Mouse (Mus musculus) forebrain, embryonic 10.5 days (tissue): Measurements from ENCODE around the gene Hist1h4h. TPM values are rescaled to one million over a fixed set of nuclear protein-coding genes. Genes with fewer than 3 reads are reported as not detected.
"Not testable (repeated sequence)": the region's sequence is repeated elsewhere in the genome, so short reads cannot be mapped to it uniquely, and the experiment has no call there.

Experiments used
- DNase-seq: peaks from one replicate; pipeline ENCODE4 v3.0.0-alpha.2; 2017; ENCODE audit warnings: low spot score; ENCODE audit errors: extremely low spot score
- H3K27ac ChIP-seq: fragments of 300-500 bp; sonication (generic); 2 replicates; pipeline ENCODE4 v1.5.1; 2016; ENCODE audit warnings: mild to moderate bottlenecking
- H3K27me3 ChIP-seq: fragments of 300-500 bp; sonication (generic); 2 replicates; pipeline ENCODE4 v1.6.1; 2016; ENCODE audit warnings: mild to moderate bottlenecking; ENCODE audit not compliant: poor library complexity, severe bottlenecking
- H3K36me3 ChIP-seq: fragments of 300-500 bp; sonication (generic); replicated peaks from 2 replicates; pipeline ENCODE4 v1.6.1; 2016; ENCODE audit warnings: mild to moderate bottlenecking, moderate library complexity
- H3K4me1 ChIP-seq: fragments of 300-500 bp; sonication (generic); 2 replicates; pipeline ENCODE4 v1.6.1; 2016
- H3K4me3 ChIP-seq: fragments of 300-500 bp; sonication (generic); 2 replicates; pipeline ENCODE4 v1.5.1; 2016; ENCODE audit warnings: mild to moderate bottlenecking, moderate library complexity
- H3K9me3 ChIP-seq: fragments of 300-500 bp; sonication (generic); 2 replicates; pipeline ENCODE4 v1.6.1; 2016; ENCODE audit warnings: mild to moderate bottlenecking, moderate library complexity
- WGBS: fragments of 180-500 bp; shearing (Covaris S2); methylation state at CpG from one replicate; pipeline ENCODE4 v1.1.7; 2016; 5-methylcytosine and 5-hydroxymethylcytosine counted together
- polyA plus RNA-seq: library from polyadenylated mRNA; unstranded; fragments of >200 nt; fragmentation: Nextera tagmentation; extraction: Ambion mirVana; gene quantifications from 2 replicates; pipeline ENCODE4 v1.2.1, GENCODE M21; 2016

The Hist1h4h gene
- polyA plus RNA-seq, 1 experiment from 2014 or later = 3.8 TPM

DNA sequence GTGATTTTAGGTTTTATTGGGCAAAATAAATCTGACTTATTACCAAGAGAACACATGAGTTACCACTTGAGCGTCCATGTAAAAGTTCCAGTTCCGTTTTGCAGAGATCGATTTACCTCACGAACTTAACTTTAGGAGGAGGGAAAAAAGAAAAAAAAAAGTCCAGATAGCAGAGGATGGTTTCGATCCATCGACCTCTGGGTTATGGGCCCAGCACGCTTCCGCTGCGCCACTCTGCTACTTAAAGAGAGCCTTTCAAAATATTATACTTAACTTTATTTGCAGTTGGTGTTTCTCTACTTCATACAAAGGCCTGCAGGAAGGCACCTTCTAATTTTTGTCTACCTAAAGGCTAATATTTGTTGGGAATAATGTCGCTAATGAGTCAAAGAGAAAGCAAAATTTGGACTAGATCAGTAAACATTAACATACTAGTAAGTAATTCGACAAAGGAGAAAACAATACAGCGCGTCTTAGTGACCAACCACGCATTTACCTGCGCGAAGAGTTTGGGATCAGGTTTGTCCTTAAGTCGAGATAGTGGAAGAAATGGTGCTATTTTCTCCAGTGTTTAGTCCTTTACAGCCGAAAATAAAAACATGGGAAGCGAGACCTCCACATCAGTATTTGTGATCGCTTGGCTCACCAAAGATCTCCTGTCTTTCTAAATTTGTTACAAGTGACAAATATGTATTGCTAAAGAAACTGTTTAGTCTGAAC, 509 bp upstream of the Hist1h4h start:
- Histone ChIP-seq H3K27ac (peak overlapping the region; percentile 92), H3K36me3 (no peaks in the 10 kb centered on the region), H3K27me3 (no peaks in the 10 kb centered on the region), H3K9me3 (no peaks in the 10 kb centered on the region), H3K4me1 (peaks cover 47% of the 10 kb centered on the region), H3K4me3 (peak overlapping the region; percentile 54)
- peak; percentile 49 for DNase-seq
- under 1% methylated on average over 20 of the region's 20 CpGs for WGBS

DNA sequence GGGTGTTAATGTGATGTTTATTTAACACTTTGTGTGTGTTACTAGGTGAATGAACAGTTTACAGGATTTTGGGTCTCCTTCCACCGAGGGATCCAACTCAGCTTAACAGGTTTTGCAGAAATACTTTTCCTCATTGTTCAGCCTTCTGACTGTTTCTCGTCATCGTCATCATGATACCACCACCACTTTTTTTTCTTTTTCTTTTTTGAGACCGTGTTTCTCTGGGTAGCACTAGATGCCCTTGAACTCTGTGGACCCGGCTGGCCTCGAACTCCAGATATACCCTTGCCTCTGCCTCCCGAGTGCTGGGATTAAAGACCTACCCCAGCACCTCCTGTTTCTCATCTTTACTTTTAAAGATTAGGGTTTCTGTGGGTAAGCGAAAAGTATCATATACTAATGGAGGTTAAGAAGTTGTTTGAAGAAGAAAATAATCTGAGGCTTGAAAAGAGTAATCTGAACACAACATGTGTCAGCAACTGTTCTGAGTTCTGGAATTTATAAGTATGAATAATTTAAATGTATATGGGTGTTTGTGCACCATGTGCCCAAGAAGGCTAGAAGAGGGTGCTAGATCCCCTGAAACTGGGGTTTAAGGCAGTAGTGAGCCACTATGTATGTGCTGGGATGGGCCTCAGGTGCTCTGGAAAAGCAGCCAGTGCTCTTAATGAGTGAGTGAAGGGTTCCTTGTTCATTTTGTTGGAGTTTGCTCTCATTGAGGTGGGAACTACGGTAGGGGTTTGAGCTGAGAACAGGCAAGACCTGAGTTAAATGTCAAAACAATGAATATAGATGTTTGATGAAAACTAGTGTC, 1.6 kb downstream of the Hist1h4h start:
- Histone ChIP-seq H3K9me3 (no peaks in the 10 kb centered on the region), H3K36me3 (no peaks in the 10 kb centered on the region), H3K4me1 (peaks cover 48% of the 10 kb centered on the region), H3K27ac (peak overlapping the region; percentile 92), H3K4me3 (peak overlapping the region; percentile 54), H3K27me3 (no peaks in the 10 kb centered on the region)
- no peak for DNase-seq
- 27% methylated on average over 9 of the region's 9 CpGs for WGBS

DNA sequence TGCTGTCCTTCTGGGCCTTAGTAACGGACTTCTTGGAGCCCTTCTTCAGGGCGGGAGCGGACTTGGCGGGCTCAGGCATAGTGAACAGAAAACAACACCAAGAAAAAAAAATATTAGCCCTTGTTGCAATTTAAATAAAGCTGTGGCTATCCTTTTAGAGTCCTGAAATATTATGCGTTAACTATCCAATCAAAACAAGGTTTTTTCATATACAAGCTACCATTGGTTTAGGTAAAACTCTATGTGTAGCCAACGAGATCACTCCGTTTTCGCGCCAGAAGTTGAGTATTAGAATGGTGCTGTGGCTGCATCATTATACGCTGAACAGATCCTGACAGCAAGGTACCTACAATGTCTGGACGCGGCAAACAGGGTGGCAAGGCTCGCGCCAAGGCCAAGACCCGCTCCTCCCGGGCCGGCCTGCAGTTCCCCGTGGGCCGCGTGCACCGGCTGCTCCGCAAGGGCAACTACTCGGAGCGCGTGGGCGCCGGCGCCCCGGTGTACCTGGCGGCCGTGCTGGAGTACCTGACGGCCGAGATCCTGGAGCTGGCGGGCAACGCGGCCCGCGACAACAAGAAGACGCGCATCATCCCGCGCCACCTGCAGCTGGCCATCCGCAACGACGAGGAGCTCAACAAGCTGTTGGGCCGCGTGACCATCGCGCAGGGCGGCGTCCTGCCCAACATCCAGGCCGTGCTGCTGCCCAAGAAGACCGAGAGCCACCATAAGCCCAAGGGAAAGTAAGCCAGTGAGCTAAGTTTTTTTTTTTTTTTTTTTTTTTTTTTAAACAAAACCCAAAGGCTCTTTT, 2.9 kb downstream of the Hist1h4h start, which contains the start of gene Hist1h2af:
TSS of gene Hist1h2af (plus strand) at position 347 of the 808 bp plus-strand sequence.
- H3K36me3 ChIP-seq, H3K9me3 ChIP-seq, H3K27me3 ChIP-seq: not testable (repeated sequence)
- Histone ChIP-seq H3K4me3 (peak within 1 kb of the TSS; percentile 54), H3K27ac (peak within 1 kb of the TSS; percentile 92), H3K4me1 (peaks cover 55% of the 10 kb centered on the region)
- WGBS = under 1% methylated on average over 27 of the region's 53 CpGs
- peak; percentile 84 for DNase-seq

DNA sequence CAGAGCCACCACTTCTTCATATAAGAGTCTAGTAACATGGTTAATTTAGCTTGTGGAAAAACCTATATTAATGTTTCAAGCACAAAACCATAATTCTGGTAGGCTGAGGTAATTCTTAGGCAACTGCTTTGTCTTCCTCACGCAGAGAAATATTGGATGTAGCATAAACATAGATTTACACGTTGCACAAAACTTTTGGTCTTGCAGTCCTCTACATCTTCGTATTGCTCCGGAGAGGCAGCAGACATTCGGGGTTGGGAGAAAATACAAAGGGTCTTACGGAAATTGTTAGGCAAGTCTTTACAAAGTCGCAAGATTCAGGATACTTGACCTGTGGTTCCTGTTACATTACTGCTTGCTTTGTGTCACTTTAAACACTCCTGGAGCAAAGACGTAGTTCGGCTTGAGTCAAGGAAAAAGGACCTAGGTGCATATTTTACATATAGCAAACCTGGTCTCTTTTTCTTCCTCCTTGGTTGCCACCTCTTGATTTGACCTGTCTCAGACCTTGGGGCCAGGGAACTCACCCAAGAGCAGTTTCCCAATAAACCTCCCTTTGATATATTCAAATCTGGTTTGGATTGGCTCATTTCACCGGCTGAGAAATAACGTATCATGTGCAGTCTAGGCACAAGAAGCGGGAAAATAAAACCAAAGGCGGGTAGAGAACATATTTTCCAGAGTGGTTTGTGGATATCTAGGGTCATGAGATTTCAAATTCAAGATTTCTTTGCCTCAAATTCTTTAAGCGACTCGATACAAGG, 3.7 kb downstream of the Hist1h4h start:
- under 1% methylated on average over 15 of the region's 15 CpGs for WGBS
- Histone ChIP-seq H3K27ac (peak overlapping the region; percentile 92), H3K36me3 (no peaks in the 10 kb centered on the region), H3K9me3 (no peaks in the 10 kb centered on the region), H3K4me3 (peak overlapping the region; percentile 54), H3K27me3 (no peaks in the 10 kb centered on the region), H3K4me1 (peaks cover 47% of the 10 kb centered on the region)
- peak; percentile 57 for DNase-seq

DNA sequence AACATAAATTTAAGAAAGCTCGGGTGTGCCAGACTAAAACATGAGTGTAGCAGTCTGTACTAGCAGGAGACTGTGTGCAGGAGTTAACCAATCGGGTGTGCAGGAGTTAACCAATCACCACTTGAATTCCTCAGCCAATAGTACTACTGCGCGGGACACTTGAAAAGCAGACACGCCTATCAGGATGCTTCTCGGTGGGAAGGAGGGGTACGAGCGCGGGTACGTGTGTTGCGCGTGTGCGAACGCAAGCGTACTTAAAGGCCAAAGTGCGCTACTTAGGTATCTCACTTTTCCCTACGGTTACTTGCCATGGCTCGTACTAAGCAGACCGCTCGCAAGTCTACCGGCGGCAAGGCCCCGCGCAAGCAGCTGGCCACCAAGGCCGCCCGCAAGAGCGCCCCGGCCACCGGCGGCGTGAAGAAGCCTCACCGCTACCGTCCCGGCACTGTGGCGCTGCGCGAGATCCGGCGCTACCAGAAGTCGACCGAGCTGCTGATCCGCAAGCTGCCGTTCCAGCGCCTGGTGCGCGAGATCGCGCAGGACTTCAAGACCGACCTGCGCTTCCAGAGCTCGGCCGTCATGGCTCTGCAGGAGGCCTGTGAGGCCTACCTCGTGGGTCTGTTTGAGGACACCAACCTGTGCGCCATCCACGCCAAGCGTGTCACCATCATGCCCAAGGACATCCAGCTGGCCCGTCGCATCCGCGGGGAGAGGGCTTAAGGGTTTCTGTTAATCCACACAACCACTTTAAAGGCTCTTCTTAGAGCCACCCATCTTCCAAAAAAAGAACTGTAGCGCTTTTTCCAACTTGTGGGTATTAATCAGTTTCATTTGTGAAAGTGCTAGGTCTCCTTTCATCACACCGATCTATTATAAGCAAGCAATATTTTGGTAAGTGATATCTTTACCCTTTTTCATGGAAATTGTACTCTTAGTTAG, 4.6 kb downstream of the Hist1h4h start, which contains the start of gene Hist1h3g:
TSS of gene Hist1h3g (plus strand) at position 286 of the 939 bp plus-strand sequence.
- Histone ChIP-seq H3K4me1 (peaks cover 43% of the 10 kb centered on the region), H3K4me3 (peak within 1 kb of the TSS; percentile 54), H3K27ac (peak within 1 kb of the TSS; percentile 92)
- not testable (repeated sequence) for H3K27me3 ChIP-seq, H3K9me3 ChIP-seq, H3K36me3 ChIP-seq
- DNase-seq = peak; percentile 90
- under 1% methylated on average over 46 of the region's 62 CpGs for WGBS

DNA sequence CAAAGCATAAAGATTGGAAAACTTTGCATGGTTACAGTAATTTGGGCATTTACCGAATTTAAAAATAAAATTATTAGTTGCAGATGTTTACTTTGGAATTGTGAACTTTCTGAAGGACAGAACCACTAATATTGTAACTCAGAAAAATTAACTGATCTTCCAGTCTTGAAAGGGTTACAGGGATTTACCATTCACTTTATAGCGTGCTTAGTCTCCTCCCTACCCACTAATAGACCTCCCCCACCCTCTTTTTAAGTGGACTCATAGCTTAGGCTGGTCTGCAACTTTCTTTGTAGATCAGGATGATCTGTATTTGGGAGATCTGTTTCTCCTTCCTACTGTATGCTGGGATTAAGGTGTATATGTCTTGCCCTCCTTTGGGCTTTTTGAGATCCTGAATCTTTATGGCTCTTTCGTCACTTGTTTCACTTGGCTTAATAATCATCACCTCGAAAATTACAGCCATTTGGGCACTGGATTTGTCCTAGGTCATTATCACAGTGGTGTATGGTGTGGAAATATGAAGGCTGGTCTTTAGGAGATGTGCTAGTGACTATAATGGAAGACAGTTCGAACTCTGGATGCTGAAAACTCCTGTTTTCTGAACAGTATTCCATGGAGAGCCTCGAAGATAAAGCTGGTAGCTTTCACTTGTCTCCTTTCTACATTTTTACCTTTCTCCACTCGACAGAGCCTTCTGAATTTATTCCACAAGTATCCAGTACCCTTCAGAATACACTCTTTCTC, 5.4 kb downstream of the Hist1h4h start:
- WGBS = 27% methylated on average over 7 of the region's 7 CpGs
- no peak for DNase-seq

DNA sequence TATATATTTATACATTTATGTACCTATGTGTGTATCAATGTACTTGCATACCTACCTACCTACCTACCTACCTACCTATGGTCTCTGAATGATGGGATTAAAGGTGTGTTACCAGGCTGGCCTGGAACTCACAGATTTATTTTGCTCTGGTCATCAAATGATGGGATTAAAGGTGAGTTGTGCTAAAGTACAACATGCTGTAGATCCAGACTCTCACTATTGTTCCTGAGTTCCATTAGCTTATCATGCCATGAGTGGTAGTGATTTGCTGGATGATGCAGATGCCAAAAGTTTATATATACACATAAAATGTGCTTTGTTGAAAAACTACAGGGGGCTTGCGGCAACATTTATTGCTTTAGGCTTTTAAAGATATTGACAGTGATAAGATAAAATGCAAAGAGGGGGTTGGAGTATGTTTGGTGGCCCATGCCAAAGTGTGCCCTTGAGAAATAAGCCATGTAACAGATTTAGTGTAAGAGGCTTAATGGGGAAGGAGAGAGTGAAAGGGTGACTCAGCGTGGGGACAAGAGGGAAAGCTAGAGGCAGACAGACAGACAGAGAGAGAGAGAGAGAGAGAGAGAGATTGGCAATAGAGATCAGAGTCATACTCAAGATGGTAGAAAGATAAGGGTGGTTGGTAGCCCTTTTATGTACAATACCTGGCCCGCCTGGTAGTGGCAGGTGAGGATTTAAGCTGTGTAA, 6.3 kb downstream of the Hist1h4h start:
- Histone ChIP-seq H3K27ac (peak overlapping the region; percentile 92), H3K27me3 (no peaks in the 10 kb centered on the region), H3K36me3 (no peaks in the 10 kb centered on the region), H3K9me3 (no peaks in the 10 kb centered on the region), H3K4me3 (peak overlapping the region; percentile 54), H3K4me1 (peaks cover 43% of the 10 kb centered on the region)
- 83% methylated on average over 3 of the region's 3 CpGs for WGBS
- no peak for DNase-seq

More for the DNA sequence above, 5.4 kb downstream of the Hist1h4h start:
- peak overlapping the region; percentile 92 for H3K27ac ChIP-seq
- no peaks in the 10 kb centered on the region for H3K9me3 ChIP-seq
- H3K4me3 ChIP-seq = peak overlapping the region; percentile 54
- H3K36me3 ChIP-seq = no peaks in the 10 kb centered on the region
- H3K4me1 ChIP-seq = peaks cover 43% of the 10 kb centered on the region
- no peaks in the 10 kb centered on the region for H3K27me3 ChIP-seq

DNA sequence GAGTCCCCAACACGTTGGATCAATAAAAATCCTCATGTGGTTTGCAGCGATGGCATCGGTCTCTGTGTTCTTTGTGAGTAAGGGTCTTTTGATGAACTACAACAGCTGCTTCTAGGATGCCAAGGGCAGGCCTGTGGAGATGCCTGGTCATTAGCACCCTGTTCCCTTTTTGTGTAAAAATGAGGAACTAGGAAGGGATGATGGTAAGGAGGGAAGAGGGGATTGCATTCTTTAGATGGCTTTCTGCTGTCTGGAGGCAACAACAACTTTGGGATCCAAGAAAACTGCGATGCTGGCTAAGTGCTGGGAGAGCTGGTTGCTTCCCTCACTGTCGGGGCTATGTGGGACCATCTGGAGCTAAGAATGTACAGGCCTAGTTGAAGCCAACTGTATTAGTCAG, 7.4 kb downstream of the Hist1h4h start:
- Histone ChIP-seq H3K27me3 (no peaks in the 10 kb centered on the region), H3K27ac (peak overlapping the region; percentile 92), H3K4me3 (peak overlapping the region; percentile 54; the same call in 1 of the 2 replicates), H3K4me1 (peaks cover 38% of the 10 kb centered on the region), H3K36me3 (no peaks in the 10 kb centered on the region), H3K9me3 (no peaks in the 10 kb centered on the region)
- no peak for DNase-seq
- 85% methylated on average over 5 of the region's 5 CpGs for WGBS

DNA sequence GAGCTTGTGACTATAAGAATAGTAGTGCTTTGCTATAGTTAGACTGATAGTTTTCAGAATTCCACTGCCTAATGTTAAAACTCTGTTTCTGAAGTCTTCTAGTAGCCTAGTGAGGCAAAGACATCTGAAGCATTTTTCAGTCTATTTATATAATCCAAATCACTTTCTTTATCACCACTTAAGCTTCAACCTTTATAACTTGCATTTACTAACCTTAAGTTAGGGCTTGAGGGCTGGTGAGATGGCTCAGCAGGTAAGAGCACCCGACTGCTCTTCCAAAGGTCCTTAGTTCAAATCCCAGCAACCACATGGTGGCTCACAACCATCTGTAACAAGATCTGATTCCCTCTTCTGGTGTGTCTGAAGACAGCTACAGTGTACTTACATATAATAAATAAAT, 9.0 kb downstream of the Hist1h4h start:
- H3K27me3 ChIP-seq, H3K27ac ChIP-seq, H3K4me3 ChIP-seq, H3K9me3 ChIP-seq, H3K36me3 ChIP-seq, DNase-seq: not testable (repeated sequence)
- WGBS = 64% methylated on average over 1 of the region's 1 CpGs
- H3K4me1 ChIP-seq = peaks cover 36% of the 10 kb centered on the region

DNA sequence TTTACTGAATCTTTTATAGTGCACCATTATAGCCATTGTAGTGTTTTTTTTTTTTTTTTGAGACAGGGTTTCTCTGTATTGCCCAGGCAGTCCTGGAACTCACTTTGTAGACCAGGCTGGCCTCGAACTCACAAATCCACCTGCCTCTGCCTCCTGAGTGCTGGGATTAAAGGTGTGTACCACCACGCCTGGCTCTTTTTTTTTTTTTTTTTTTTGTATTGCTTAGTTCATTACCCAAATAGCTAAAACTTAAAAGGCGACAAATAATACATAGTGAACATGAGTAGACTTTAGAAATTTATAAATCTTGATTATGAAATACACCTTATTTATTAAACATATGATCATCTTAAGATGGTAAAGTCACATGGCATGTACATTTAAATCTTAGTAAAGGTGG, 10.6 kb downstream of the Hist1h4h start:
- Histone ChIP-seq H3K4me1 (peaks cover 38% of the 10 kb centered on the region), H3K36me3 (no peaks in the 10 kb centered on the region), H3K27ac (0 out of 2 replicates have a peak overlapping the region, but pooled peaks have one; percentile 95), H3K9me3 (no peaks in the 10 kb centered on the region), H3K4me3 (peak overlapping the region; percentile 57; the same call in 1 of the 2 replicates), H3K27me3 (no peaks in the 10 kb centered on the region)
- 91% methylated on average over 3 of the region's 3 CpGs for WGBS
- no peak for DNase-seq
